Mouse (Mus musculus): Measurements from ENCODE around the gene Dhx40. TPM values are rescaled to one million over a fixed set of nuclear protein-coding genes. Genes with fewer than 3 reads are reported as not detected.

Gene Dhx40
- 0.55 and 0.96 TPM in 2 replicates for polyA plus RNA-seq (2012; rRNA removed)

GRCm38 (mm10) chr11:86807505-86807989 lies at the start of gene Dhx40:
Gene Dhx40 (minus strand): TSS chr11:86807746.

GRCm38 (mm10) chr11:86757480-86758371 lies 49.8 kb downstream of the Dhx40 start, which contains the start of gene Cltc:
Gene Cltc (minus strand): TSS chr11:86757565.

Other genes with a start within 250 kb of the Dhx40 start
- 17.6 and 22.7 TPM in 2 replicates for gene Vmp1, start 123.9 kb downstream of the Dhx40 start, polyA plus RNA-seq (2012; rRNA removed)
- 0.99 and 1.9 TPM in 2 replicates for gene Ptrh2, start 123.8 kb downstream of the Dhx40 start, polyA plus RNA-seq (2012; rRNA removed)
- 24.8 and 29.6 TPM in 2 replicates for gene Cltc, start 50.2 kb downstream of the Dhx40 start, polyA plus RNA-seq (2012; rRNA removed)
- 3.4 and 3.7 TPM in 2 replicates for gene Ypel2, start 186.0 kb upstream of the Dhx40 start, polyA plus RNA-seq (2012; rRNA removed)